Mouse (Mus musculus) thymus, adult 2 months (tissue): ENCODE data around the gene Fam160a1.

Source experiments
- CTCF ChIP-seq: fragments of 200-500 bp; IDR thresholded peaks from 2 replicates; pipeline ENCODE4 v1.5.1; 2012; ENCODE audit warnings: mild to moderate bottlenecking, control low read depth, low read length, moderate library complexity, borderline replicate concordance; ENCODE audit not compliant: control insufficient read depth, poor library complexity, insufficient read depth; ENCODE audit errors: extremely low read depth
- POLR2A ChIP-seq: fragments of 200-500 bp; IDR thresholded peaks from 2 replicates; pipeline ENCODE4 v1.6.1; 2012; ENCODE audit warnings: mild to moderate bottlenecking, low read length, control low read depth, moderate library complexity; ENCODE audit not compliant: control insufficient read depth, poor library complexity, insufficient read depth; ENCODE audit errors: extremely low read depth

- TF ChIP-seq CTCF (no peak), POLR2A (no peak)
Measured at GRCm38 (mm10) chr3:85749348-85749747, 67.7 kb downstream of the Fam160a1 start.
